Mouse (Mus musculus) B cell, adult 62 days (primary cell): ENCODE results near the gene Kif2b. TPM values are rescaled to one million over a fixed set of nuclear protein-coding genes. Genes with fewer than 3 reads are reported as not detected.

ENCODE experiments used
- total RNA-seq: library from RNA; stranded (reverse); gene quantifications from 4 replicates; pipeline ENCODE4 v1.2.4, GENCODE M21; 2023

The Kif2b gene
- not detected in 4 replicates for total RNA-seq

GRCm38 (mm10) chr11:91577317-91577716 lies at the start of gene Kif2b:
Gene Kif2b, minus strand, starts transcription at chr11:91577558.

